Mouse (Mus musculus) liver, adult 2 months (tissue): Measurements from ENCODE around the gene Gm17545. TPM values are rescaled to one million over a fixed set of nuclear protein-coding genes. Genes with fewer than 3 reads are reported as not detected.

Source experiments
- DNase-seq: peaks from one replicate; pipeline ENCODE4 v3.0.0-alpha.2; 2011; ENCODE audit warnings: low read depth, low spot score; ENCODE audit errors: extremely low read depth
- H3K27ac ChIP-seq: fragments of 200-500 bp; replicated peaks from 2 replicates; pipeline ENCODE4 v1.5.1; 2012; ENCODE audit warnings: low read depth, mild to moderate bottlenecking, control low read depth, inconsistent platforms, low read length; ENCODE audit not compliant: insufficient read depth
- H3K27me3 ChIP-seq: fragments of 200-500 bp; 2 replicates; pipeline ENCODE4 v1.6.1; 2012; ENCODE audit warnings: mild to moderate bottlenecking, moderate library complexity, low read length, inconsistent platforms; ENCODE audit not compliant: control insufficient read depth, insufficient read depth
- H3K36me3 ChIP-seq: fragments of 200-500 bp; 2 replicates; pipeline ENCODE4 v1.6.1; 2012; ENCODE audit warnings: low read length, inconsistent platforms; ENCODE audit not compliant: control insufficient read depth, insufficient read depth
- H3K4me1 ChIP-seq: fragments of 200-500 bp; 2 replicates; pipeline ENCODE4 v1.6.1; 2011; ENCODE audit warnings: low read length; ENCODE audit not compliant: control insufficient read depth, insufficient read depth
- H3K4me3 ChIP-seq: fragments of 200-500 bp; 2 replicates; pipeline ENCODE4 v1.5.1; 2011; ENCODE audit warnings: low read depth, mild to moderate bottlenecking, control low read depth, low read length, moderate library complexity; ENCODE audit not compliant: insufficient read depth
- H3K79me2 ChIP-seq: fragments of 200-500 bp; 2 replicates; pipeline ENCODE4 v1.6.1; 2012; ENCODE audit warnings: inconsistent platforms, mild to moderate bottlenecking, low read length, moderate library complexity; ENCODE audit not compliant: control insufficient read depth, insufficient read depth
- H3K9ac ChIP-seq: fragments of 200-500 bp; 2 replicates; pipeline ENCODE4 v1.6.1; 2012; ENCODE audit warnings: low read depth, mild to moderate bottlenecking, control low read depth, inconsistent platforms, low read length
- CTCF ChIP-seq: fragments of 200-500 bp; IDR thresholded peaks from 2 replicates; pipeline ENCODE4 v1.5.1; 2011; ENCODE audit warnings: low read depth, low read length, control low read depth
- POLR2A ChIP-seq: fragments of 200-500 bp; IDR thresholded peaks from 2 replicates; pipeline ENCODE4 v1.6.1; 2011; ENCODE audit warnings: low read length, control low read depth; ENCODE audit not compliant: insufficient read depth; ENCODE audit errors: extremely low read depth
- WGBS: fragments of 180-500 bp; shearing (Covaris S2); methylation state at CpG from one replicate; pipeline ENCODE4 v1.1.7; 2018; 5-methylcytosine and 5-hydroxymethylcytosine counted together
- polyA plus RNA-seq: library from polyadenylated mRNA; depleted of rRNA; stranded (reverse); fragments of >200 nt; gene quantifications from 2 replicates; pipeline ENCODE4 v1.2.3, GENCODE M21; 2012
- total RNA-seq: library from RNA; depleted of rRNA; stranded (reverse); fragments of >200 nt; gene quantifications from 2 replicates; pipeline ENCODE4 v1.2.3, GENCODE M21; 2014

Gene Gm17545
- total and polyA plus RNA-seq, 2 experiments, result not detected

GRCm38 (mm10) chr9:22457142-22457835, 3.2 kb downstream of the Gm17545 start:
- H3K36me3 ChIP-seq, result peaks cover 35% of the 10 kb centered on the region

GRCm38 (mm10) chr9:22461946-22462345, 7.9 kb downstream of the Gm17545 start:
- Histone ChIP-seq H3K27me3 (no peaks in the 10 kb centered on the region), H3K79me2 (peaks cover 24% of the 10 kb centered on the region), H3K9ac (no peak overlapping the region), H3K36me3 (peaks cover 8% of the 10 kb centered on the region; the same call in 1 of the 2 replicates), H3K4me3 (no peak overlapping the region), H3K4me1 (peaks cover 9% of the 10 kb centered on the region), H3K27ac (0 out of 2 replicates have a peak overlapping the region, but pooled peaks have one; percentile 25)
- WGBS, result 17% methylated on average over 3 of the region's 3 CpGs
- peak; percentile 98 for DNase-seq
- TF ChIP-seq CTCF, result no peak

More at GRCm38 (mm10) chr9:22457142-22457835, 3.2 kb downstream of the Gm17545 start:
- Histone ChIP-seq H3K27me3 (no peaks in the 10 kb centered on the region), H3K79me2 (peaks cover 20% of the 10 kb centered on the region), H3K4me3 (no peak overlapping the region), H3K4me1 (peaks cover 5% of the 10 kb centered on the region), H3K27ac (no peak overlapping the region), H3K9ac (no peak overlapping the region)
- TF ChIP-seq POLR2A, result no peak
- TF ChIP-seq CTCF, result no peak
- DNase-seq, result peak; percentile 49
- 34% methylated on average over 11 of the region's 11 CpGs for WGBS

- peaks cover 9% of the 10 kb centered on the region for H3K4me1 ChIP-seq
- no peak for TF ChIP-seq CTCF
- TF ChIP-seq POLR2A, result no peak
- WGBS, result 88% methylated on average over 5 of the region's 5 CpGs
- no peak overlapping the region for H3K4me3 ChIP-seq
- H3K79me2 ChIP-seq, result peaks cover 16% of the 10 kb centered on the region; the same call in 1 of the 2 replicates
- H3K9ac ChIP-seq, result no peak overlapping the region
- H3K27ac ChIP-seq, result no peak overlapping the region
- no peaks in the 10 kb centered on the region for H3K36me3 ChIP-seq
- no peak for DNase-seq
- no peaks in the 10 kb centered on the region for H3K27me3 ChIP-seq
Measured at GRCm38 (mm10) chr9:22466212-22466611, 12.1 kb downstream of the Gm17545 start.

GRCm38 (mm10) chr9:22467371-22468169, 13.5 kb downstream of the Gm17545 start:
- Histone ChIP-seq H3K79me2 (peaks cover 10% of the 10 kb centered on the region; the same call in 1 of the 2 replicates), H3K27me3 (no peaks in the 10 kb centered on the region), H3K9ac (peak overlapping the region; percentile 98), H3K4me1 (peaks cover under 1% of the 10 kb centered on the region), H3K27ac (peak overlapping the region; percentile 96), H3K4me3 (peak overlapping the region; percentile 96), H3K36me3 (no peaks in the 10 kb centered on the region)
- TF ChIP-seq CTCF, result no peak
- no peak for TF ChIP-seq POLR2A
- WGBS, result under 1% methylated on average over 71 of the region's 73 CpGs
- DNase-seq, result peak; percentile 70

- H3K27me3 ChIP-seq, result no peaks in the 10 kb centered on the region
- no peaks in the 10 kb centered on the region for H3K36me3 ChIP-seq
- DNase-seq, result peak; percentile 58
- H3K27ac ChIP-seq, result peak overlapping the region; percentile 96
- WGBS, result 3% methylated on average over 43 of the region's 43 CpGs
- H3K9ac ChIP-seq, result peak overlapping the region; percentile 98
- peaks cover 10% of the 10 kb centered on the region; the same call in 1 of the 2 replicates for H3K79me2 ChIP-seq
- peak overlapping the region; percentile 96 for H3K4me3 ChIP-seq
- TF ChIP-seq POLR2A (peak; percentile 86), CTCF (no peak)
- no peaks in the 10 kb centered on the region for H3K4me1 ChIP-seq
Measured at GRCm38 (mm10) chr9:22468170-22468898, 14.2 kb downstream of the Gm17545 start.
